Mouse (Mus musculus) lung, postnatal 0 days (tissue): ENCODE measurements around the gene Cfap73. TPM values are rescaled to one million over a fixed set of nuclear protein-coding genes. Genes with fewer than 3 reads are reported as not detected.
A peak's percentile ranks its signal among the peaks of the same experiment; 100 is the strongest.

Experiments
- ATAC-seq: fragments of 200-750 bp; cut with Nextera tagmentation; 2 replicates; pipeline ENCODE4 v1.8.0; 2017; ENCODE audit warnings: moderate library complexity
- DNase-seq: peaks from one replicate; pipeline ENCODE4 v3.0.0-alpha.2; 2016; ENCODE audit warnings: low spot score
- H3K27ac ChIP-seq: fragments of 300-500 bp; sonication (generic); 2 replicates; pipeline ENCODE4 v1.5.1; 2014; ENCODE audit warnings: antibody characterized with exemption, mild to moderate bottlenecking, low read length, mixed read lengths
- H3K27me3 ChIP-seq: fragments of 300-500 bp; sonication (generic); replicated peaks from 2 replicates; pipeline ENCODE4 v1.6.1; 2014; ENCODE audit warnings: low read length, mixed read lengths; ENCODE audit not compliant: insufficient read depth
- H3K36me3 ChIP-seq: fragments of 300-500 bp; sonication (generic); 2 replicates; pipeline ENCODE4 v1.6.1; 2014; ENCODE audit warnings: low read length, mixed read lengths; ENCODE audit not compliant: insufficient read depth
- H3K4me1 ChIP-seq: fragments of 300-500 bp; sonication (generic); 2 replicates; pipeline ENCODE4 v1.6.1; 2014; ENCODE audit warnings: antibody characterized with exemption, low read depth, low read length, mixed read lengths; ENCODE audit not compliant: insufficient read depth
- H3K4me2 ChIP-seq: fragments of 300-500 bp; sonication (generic); replicated peaks from 2 replicates; pipeline ENCODE4 v1.6.1; 2014; ENCODE audit warnings: low read depth, mild to moderate bottlenecking, low read length, moderate library complexity, mixed read lengths
- H3K4me3 ChIP-seq: fragments of 300-500 bp; sonication (generic); 2 replicates; pipeline ENCODE4 v1.5.1; 2014; ENCODE audit warnings: low read depth, low read length
- H3K9ac ChIP-seq: fragments of 300-500 bp; sonication (generic); replicated peaks from 2 replicates; pipeline ENCODE4 v1.6.1; 2014; ENCODE audit warnings: low read depth, mild to moderate bottlenecking
- H3K9me3 ChIP-seq: fragments of 300-500 bp; sonication (generic); 2 replicates; pipeline ENCODE4 v1.6.1; 2016; ENCODE audit warnings: low read length, mixed read lengths
- CTCF ChIP-seq: IDR thresholded peaks from 2 replicates; pipeline ENCODE4 v1.5.1; 2016; ENCODE audit warnings: antibody characterized with exemption, mild to moderate bottlenecking
- EP300 ChIP-seq: IDR thresholded peaks from 2 replicates; pipeline ENCODE4 v1.6.1; 2016; ENCODE audit warnings: antibody characterized with exemption, mild to moderate bottlenecking, control low read depth
- WGBS: fragments of 180-500 bp; shearing (Covaris S2); extraction: QIAGEN DNeasy Blood & Tissue Kit; methylation state at CpG from one replicate; pipeline ENCODE4 v1.1.7; 2014; 5-methylcytosine and 5-hydroxymethylcytosine counted together
- polyA plus RNA-seq: library from polyadenylated mRNA; unstranded; fragments of >200 nt; fragmentation: Nextera tagmentation; extraction: Ambion mirVana; gene quantifications from 2 replicates; pipeline ENCODE4 v1.2.1, GENCODE M21; 2015

Cfap73 gene
- polyA plus RNA-seq, 1 experiment from 2014 or later, result 1.3 TPM

- Histone ChIP-seq H3K9me3 (no peaks in the 10 kb centered on the region), H3K4me1 (no peaks in the 10 kb centered on the region), H3K27me3 (no peaks in the 10 kb centered on the region), H3K4me2 (no peak overlapping the region), H3K36me3 (no peaks in the 10 kb centered on the region), H3K4me3 (no peak overlapping the region), H3K27ac (no peak overlapping the region), H3K9ac (no peak overlapping the region)
- DNase-seq, result peak; percentile 37
- TF ChIP-seq EP300 (no peak), CTCF (no peak)
- peak; percentile 19; the same call in 1 of the 2 replicates for ATAC-seq
- WGBS, result 20% methylated on average over 21 of the region's 21 CpGs
Observed at GRCm38 (mm10) chr5:120674229-120675145, 40.5 kb upstream of the Cfap73 start.

- ATAC-seq (no peak), DNase-seq (peak; percentile 65)
- Histone ChIP-seq H3K27ac (no peak overlapping the region), H3K9me3 (no peaks in the 10 kb centered on the region), H3K4me3 (no peak overlapping the region), H3K36me3 (no peaks in the 10 kb centered on the region), H3K4me1 (no peaks in the 10 kb centered on the region), H3K9ac (no peak overlapping the region), H3K4me2 (no peak overlapping the region), H3K27me3 (no peaks in the 10 kb centered on the region)
- TF ChIP-seq CTCF, result peak; percentile 88
- no peak for TF ChIP-seq EP300
- 2% methylated on average over 12 of the region's 12 CpGs for WGBS
Observed at GRCm38 (mm10) chr5:120673626-120674025, 39.6 kb upstream of the Cfap73 start.

- no peak overlapping the region for H3K4me2 ChIP-seq
- WGBS, result 54% methylated on average over 3 of the region's 3 CpGs
Observed at GRCm38 (mm10) chr5:120671865-120672264, 37.8 kb upstream of the Cfap73 start.

GRCm38 (mm10) chr5:120670132-120670531, 36.1 kb upstream of the Cfap73 start:
- H3K9me3 ChIP-seq, result no peaks in the 10 kb centered on the region
- H3K4me1 ChIP-seq, result no peaks in the 10 kb centered on the region
- WGBS, result 85% methylated on average over 7 of the region's 7 CpGs
- no peak for ATAC-seq
- no peaks in the 10 kb centered on the region for H3K27me3 ChIP-seq
- H3K36me3 ChIP-seq, result no peaks in the 10 kb centered on the region
- no peak for DNase-seq
- H3K9ac ChIP-seq, result no peak overlapping the region
- no peak overlapping the region for H3K4me2 ChIP-seq
- TF ChIP-seq CTCF (no peak), EP300 (no peak)
- H3K27ac ChIP-seq, result no peak overlapping the region
- H3K4me3 ChIP-seq, result no peak overlapping the region

More at GRCm38 (mm10) chr5:120671865-120672264, 37.8 kb upstream of the Cfap73 start:
- TF ChIP-seq EP300, result no peak
- no peak for TF ChIP-seq CTCF
- H3K9ac ChIP-seq, result no peak overlapping the region
- ATAC-seq (no peak), DNase-seq (no peak)
- no peaks in the 10 kb centered on the region for H3K27me3 ChIP-seq
- H3K36me3 ChIP-seq, result no peaks in the 10 kb centered on the region
- H3K9me3 ChIP-seq, result no peaks in the 10 kb centered on the region
- no peaks in the 10 kb centered on the region for H3K4me1 ChIP-seq
- H3K27ac ChIP-seq, result no peak overlapping the region
- H3K4me3 ChIP-seq, result no peak overlapping the region

- Histone ChIP-seq H3K4me1 (no peaks in the 10 kb centered on the region), H3K36me3 (no peaks in the 10 kb centered on the region), H3K27ac (no peak overlapping the region), H3K4me3 (no peak overlapping the region), H3K9me3 (no peaks in the 10 kb centered on the region), H3K9ac (no peak overlapping the region), H3K4me2 (no peak overlapping the region), H3K27me3 (no peaks in the 10 kb centered on the region)
- no peak for ATAC-seq
- WGBS, result 62% methylated on average over 7 of the region's 7 CpGs
- TF ChIP-seq EP300, result no peak
- no peak for TF ChIP-seq CTCF
- DNase-seq, result no peak
Observed at GRCm38 (mm10) chr5:120668761-120669160, 34.7 kb upstream of the Cfap73 start.

- WGBS, result 54% methylated on average over 2 of the region's 2 CpGs
Observed at GRCm38 (mm10) chr5:120664888-120665287, 30.9 kb upstream of the Cfap73 start.

More at GRCm38 (mm10) chr5:120664888-120665287, 30.9 kb upstream of the Cfap73 start:
- H3K36me3 ChIP-seq, result no peaks in the 10 kb centered on the region
- ATAC-seq (no peak), DNase-seq (no peak)
- no peak overlapping the region for H3K4me3 ChIP-seq
- H3K27ac ChIP-seq, result no peak overlapping the region
- no peak overlapping the region for H3K4me2 ChIP-seq
- no peak overlapping the region for H3K9ac ChIP-seq
- TF ChIP-seq CTCF, result no peak
- no peak for TF ChIP-seq EP300
- no peaks in the 10 kb centered on the region for H3K4me1 ChIP-seq
- H3K27me3 ChIP-seq, result no peaks in the 10 kb centered on the region
- H3K9me3 ChIP-seq, result no peaks in the 10 kb centered on the region
